Mouse (Mus musculus) liver, embryonic 15.5 days (tissue): ENCODE results near the gene Cdc26. TPM values are rescaled to one million over a fixed set of nuclear protein-coding genes. Genes with fewer than 3 reads are reported as not detected.

ENCODE experiments used
- ATAC-seq: fragments of 200-750 bp; cut with Nextera tagmentation; 2 replicates; pipeline ENCODE4 v1.8.0; 2017; ENCODE audit warnings: moderate number of reproducible peaks, mild to moderate bottlenecking, moderate library complexity; ENCODE audit not compliant: insufficient read depth
- H3K27ac ChIP-seq: fragments of 300-500 bp; sonication (generic); replicated peaks from 2 replicates; pipeline ENCODE4 v1.5.1; 2015; ENCODE audit warnings: mild to moderate bottlenecking, inconsistent platforms
- H3K27me3 ChIP-seq: fragments of 300-500 bp; sonication (generic); 2 replicates; pipeline ENCODE4 v1.6.1; 2015; ENCODE audit warnings: mild to moderate bottlenecking, inconsistent platforms
- H3K36me3 ChIP-seq: fragments of 300-500 bp; sonication (generic); replicated peaks from 2 replicates; pipeline ENCODE4 v1.6.1; 2015; ENCODE audit warnings: moderate library complexity, mild to moderate bottlenecking, inconsistent platforms
- H3K4me1 ChIP-seq: fragments of 300-500 bp; sonication (generic); replicated peaks from 2 replicates; pipeline ENCODE4 v1.6.1; 2015; ENCODE audit warnings: inconsistent platforms
- H3K4me2 ChIP-seq: fragments of 300-500 bp; sonication (generic); 2 replicates; pipeline ENCODE4 v1.6.1; 2015; ENCODE audit warnings: moderate library complexity, mild to moderate bottlenecking, inconsistent platforms
- H3K4me3 ChIP-seq: fragments of 300-500 bp; sonication (generic); replicated peaks from 2 replicates; pipeline ENCODE4 v1.5.1; 2015; ENCODE audit warnings: mild to moderate bottlenecking, inconsistent platforms
- H3K9ac ChIP-seq: fragments of 300-500 bp; sonication (generic); 2 replicates; pipeline ENCODE4 v1.6.1; 2015; ENCODE audit warnings: moderate library complexity, mild to moderate bottlenecking, inconsistent platforms
- H3K9me3 ChIP-seq: fragments of 300-500 bp; sonication (generic); replicated peaks from 2 replicates; pipeline ENCODE4 v1.6.1; 2016; ENCODE audit warnings: inconsistent platforms
- WGBS: fragments of 180-500 bp; shearing (Covaris S2); methylation state at CpG from one replicate; pipeline ENCODE4 v1.1.7; 2015; ENCODE audit warnings: mixed read lengths; ENCODE audit not compliant: insufficient replicate concordance; 5-methylcytosine and 5-hydroxymethylcytosine counted together
- polyA plus RNA-seq: library from polyadenylated mRNA; unstranded; fragments of >200 nt; fragmentation: Nextera tagmentation; extraction: Ambion mirVana; gene quantifications from 2 replicates; pipeline ENCODE4 v1.2.1, GENCODE M21; 2015

Cdc26 gene
- polyA plus RNA-seq, 1 experiment from 2014 or later: 57.4 TPM

GRCm38 (mm10) chr4:62429616-62430015, 21.2 kb upstream of the Cdc26 start:
- 64% methylated on average over 9 of the region's 9 CpGs for WGBS
- Histone ChIP-seq H3K27ac (no peak overlapping the region), H3K36me3 (peaks cover 14% of the 10 kb centered on the region), H3K4me1 (peaks cover 16% of the 10 kb centered on the region), H3K4me3 (no peak overlapping the region), H3K9ac (no peak overlapping the region), H3K27me3 (peaks cover 6% of the 10 kb centered on the region), H3K4me2 (no peak overlapping the region), H3K9me3 (no peaks in the 10 kb centered on the region)
- no peak for ATAC-seq

- Histone ChIP-seq H3K27ac (no peak overlapping the region), H3K9ac (no peak overlapping the region), H3K4me3 (no peak overlapping the region), H3K4me1 (peaks cover 16% of the 10 kb centered on the region), H3K4me2 (no peak overlapping the region), H3K27me3 (peaks cover 6% of the 10 kb centered on the region), H3K9me3 (no peaks in the 10 kb centered on the region), H3K36me3 (peaks cover 26% of the 10 kb centered on the region)
- ATAC-seq: no peak
- 61% methylated on average over 17 of the region's 17 CpGs for WGBS
Measured at GRCm38 (mm10) chr4:62427978-62428758, 19.7 kb upstream of the Cdc26 start.

GRCm38 (mm10) chr4:62425891-62426290, 17.4 kb upstream of the Cdc26 start:
- Histone ChIP-seq H3K4me3 (no peak overlapping the region), H3K36me3 (peaks cover 49% of the 10 kb centered on the region), H3K4me2 (no peak overlapping the region), H3K4me1 (peaks cover 3% of the 10 kb centered on the region), H3K9me3 (no peaks in the 10 kb centered on the region), H3K27me3 (peaks cover 6% of the 10 kb centered on the region), H3K27ac (no peak overlapping the region), H3K9ac (no peak overlapping the region)
- ATAC-seq: no peak
- 87% methylated on average over 4 of the region's 4 CpGs for WGBS

GRCm38 (mm10) chr4:62419091-62419490, 10.6 kb upstream of the Cdc26 start:
- ATAC-seq: no peak
- 81% methylated on average over 6 of the region's 6 CpGs for WGBS

GRCm38 (mm10) chr4:62418448-62418847, 10.0 kb upstream of the Cdc26 start:
- Histone ChIP-seq H3K4me3 (no peak overlapping the region), H3K9ac (no peak overlapping the region), H3K27ac (no peak overlapping the region), H3K27me3 (no peaks in the 10 kb centered on the region), H3K4me1 (no peaks in the 10 kb centered on the region), H3K36me3 (peaks cover 100% of the 10 kb centered on the region), H3K9me3 (no peaks in the 10 kb centered on the region), H3K4me2 (no peak overlapping the region)
- ATAC-seq: no peak
- 84% methylated on average over 8 of the region's 8 CpGs for WGBS

More at GRCm38 (mm10) chr4:62419091-62419490, 10.6 kb upstream of the Cdc26 start:
- Histone ChIP-seq H3K4me3 (no peak overlapping the region), H3K36me3 (peaks cover 100% of the 10 kb centered on the region), H3K4me2 (no peak overlapping the region), H3K27ac (no peak overlapping the region), H3K4me1 (no peaks in the 10 kb centered on the region), H3K9me3 (no peaks in the 10 kb centered on the region), H3K9ac (no peak overlapping the region), H3K27me3 (no peaks in the 10 kb centered on the region)

GRCm38 (mm10) chr4:62411606-62412005, 3.2 kb upstream of the Cdc26 start:
- peaks cover 26% of the 10 kb centered on the region for H3K4me1 ChIP-seq
- no peak overlapping the region for H3K27ac ChIP-seq
- H3K4me2 ChIP-seq: no peak overlapping the region
- 67% methylated on average over 10 of the region's 10 CpGs for WGBS
- no peak for ATAC-seq
- no peaks in the 10 kb centered on the region for H3K27me3 ChIP-seq
- no peaks in the 10 kb centered on the region for H3K9me3 ChIP-seq
- peaks cover 65% of the 10 kb centered on the region for H3K36me3 ChIP-seq
- H3K9ac ChIP-seq: no peak overlapping the region
- no peak overlapping the region for H3K4me3 ChIP-seq

- Histone ChIP-seq H3K27ac (no peak overlapping the region), H3K4me2 (peak overlapping the region; percentile 87), H3K27me3 (no peaks in the 10 kb centered on the region), H3K4me3 (peak overlapping the region; percentile 74), H3K4me1 (peaks cover 39% of the 10 kb centered on the region), H3K9me3 (no peaks in the 10 kb centered on the region), H3K9ac (peak overlapping the region; percentile 77), H3K36me3 (peaks cover 54% of the 10 kb centered on the region)
- WGBS: 65% methylated on average over 2 of the region's 2 CpGs
- no peak for ATAC-seq
Measured at GRCm38 (mm10) chr4:62410325-62410724, 1.9 kb upstream of the Cdc26 start.

GRCm38 (mm10) chr4:62409615-62410014, 1.2 kb upstream of the Cdc26 start:
- H3K4me2 ChIP-seq: peak overlapping the region; percentile 87
- peaks cover 39% of the 10 kb centered on the region for H3K4me1 ChIP-seq
- H3K36me3 ChIP-seq: peaks cover 54% of the 10 kb centered on the region
- no peak for ATAC-seq
- no peaks in the 10 kb centered on the region for H3K9me3 ChIP-seq
- peak overlapping the region; percentile 74 for H3K4me3 ChIP-seq
- WGBS: 17% methylated on average over 6 of the region's 6 CpGs
- peak overlapping the region; percentile 84 for H3K27ac ChIP-seq
- no peaks in the 10 kb centered on the region for H3K27me3 ChIP-seq
- peak overlapping the region; percentile 77 for H3K9ac ChIP-seq

- peak overlapping the region; percentile 87 for H3K4me2 ChIP-seq
- under 1% methylated on average over 35 of the region's 35 CpGs for WGBS
- no peaks in the 10 kb centered on the region for H3K27me3 ChIP-seq
- peak overlapping the region; percentile 74 for H3K4me3 ChIP-seq
- peak overlapping the region; percentile 67 for H3K9ac ChIP-seq
- H3K4me1 ChIP-seq: peaks cover 39% of the 10 kb centered on the region
- H3K9me3 ChIP-seq: no peaks in the 10 kb centered on the region
- H3K27ac ChIP-seq: peak overlapping the region; percentile 85
- peak; percentile 46 for ATAC-seq
- peaks cover 52% of the 10 kb centered on the region for H3K36me3 ChIP-seq
Measured at GRCm38 (mm10) chr4:62407730-62408582, 486 bp downstream of the Cdc26 start.

GRCm38 (mm10) chr4:62406133-62406532, 2.3 kb downstream of the Cdc26 start:
- Histone ChIP-seq H3K36me3 (peaks cover 52% of the 10 kb centered on the region), H3K27me3 (no peaks in the 10 kb centered on the region), H3K4me2 (no peak overlapping the region), H3K9me3 (no peaks in the 10 kb centered on the region), H3K27ac (no peak overlapping the region), H3K9ac (no peak overlapping the region), H3K4me1 (peaks cover 34% of the 10 kb centered on the region), H3K4me3 (no peak overlapping the region)
- ATAC-seq: no peak
- WGBS: 78% methylated on average over 4 of the region's 4 CpGs

- Histone ChIP-seq H3K36me3 (peaks cover 89% of the 10 kb centered on the region), H3K4me3 (no peak overlapping the region), H3K4me2 (no peak overlapping the region)
Measured at GRCm38 (mm10) chr4:62398956-62399355, 9.5 kb downstream of the Cdc26 start.

More at GRCm38 (mm10) chr4:62398956-62399355, 9.5 kb downstream of the Cdc26 start:
- Histone ChIP-seq H3K4me1 (no peaks in the 10 kb centered on the region), H3K9me3 (no peaks in the 10 kb centered on the region), H3K9ac (no peak overlapping the region), H3K27ac (no peak overlapping the region), H3K27me3 (no peaks in the 10 kb centered on the region)
- WGBS: 86% methylated on average over 3 of the region's 3 CpGs
- no peak for ATAC-seq
